Mouse (Mus musculus) forebrain, embryonic 15.5 days (tissue): ENCODE results near the gene Hivep3. TPM values are rescaled to one million over a fixed set of nuclear protein-coding genes. Genes with fewer than 3 reads are reported as not detected.

Source experiments
- ATAC-seq: fragments of 200-750 bp; cut with Nextera tagmentation; replicated peaks from 2 replicates; pipeline ENCODE4 v1.8.0; 2017; ENCODE audit warnings: mild to moderate bottlenecking, moderate TSS enrichment, moderate library complexity
- H3K27ac ChIP-seq: fragments of 300-500 bp; sonication (generic); replicated peaks from 2 replicates; pipeline ENCODE4 v1.5.1; 2015; ENCODE audit warnings: mild to moderate bottlenecking, inconsistent platforms
- H3K27me3 ChIP-seq: fragments of 300-500 bp; sonication (generic); 2 replicates; pipeline ENCODE4 v1.6.1; 2015; ENCODE audit warnings: inconsistent platforms
- H3K36me3 ChIP-seq: fragments of 300-500 bp; sonication (generic); 2 replicates; pipeline ENCODE4 v1.6.1; 2015; ENCODE audit warnings: mild to moderate bottlenecking, inconsistent platforms
- H3K4me1 ChIP-seq: fragments of 300-500 bp; sonication (generic); 2 replicates; pipeline ENCODE4 v1.6.1; 2015; ENCODE audit warnings: inconsistent platforms
- H3K4me2 ChIP-seq: fragments of 300-500 bp; sonication (generic); replicated peaks from 2 replicates; pipeline ENCODE4 v1.6.1; 2015; ENCODE audit warnings: mild to moderate bottlenecking, inconsistent platforms
- H3K4me3 ChIP-seq: fragments of 300-500 bp; sonication (generic); 2 replicates; pipeline ENCODE4 v1.5.1; 2015; ENCODE audit warnings: mild to moderate bottlenecking, inconsistent platforms
- H3K9ac ChIP-seq: fragments of 300-500 bp; sonication (generic); replicated peaks from 2 replicates; pipeline ENCODE4 v1.6.1; 2015; ENCODE audit warnings: mild to moderate bottlenecking, inconsistent platforms
- H3K9me3 ChIP-seq: fragments of 300-500 bp; sonication (generic); 2 replicates; pipeline ENCODE4 v1.6.1; 2016; ENCODE audit warnings: inconsistent platforms
- WGBS: fragments of 180-500 bp; shearing (Covaris S2); methylation state at CpG from one replicate; pipeline ENCODE4 v1.1.7; 2015; ENCODE audit warnings: mixed read lengths; 5-methylcytosine and 5-hydroxymethylcytosine counted together
- polyA plus RNA-seq: library from polyadenylated mRNA; unstranded; fragments of >200 nt; fragmentation: Nextera tagmentation; extraction: Ambion mirVana; gene quantifications from 2 replicates; pipeline ENCODE4 v1.2.1, GENCODE M21; 2015

The Hivep3 gene
- polyA plus RNA-seq, 1 experiment from 2014 or later, result 21.7 TPM

DNA sequence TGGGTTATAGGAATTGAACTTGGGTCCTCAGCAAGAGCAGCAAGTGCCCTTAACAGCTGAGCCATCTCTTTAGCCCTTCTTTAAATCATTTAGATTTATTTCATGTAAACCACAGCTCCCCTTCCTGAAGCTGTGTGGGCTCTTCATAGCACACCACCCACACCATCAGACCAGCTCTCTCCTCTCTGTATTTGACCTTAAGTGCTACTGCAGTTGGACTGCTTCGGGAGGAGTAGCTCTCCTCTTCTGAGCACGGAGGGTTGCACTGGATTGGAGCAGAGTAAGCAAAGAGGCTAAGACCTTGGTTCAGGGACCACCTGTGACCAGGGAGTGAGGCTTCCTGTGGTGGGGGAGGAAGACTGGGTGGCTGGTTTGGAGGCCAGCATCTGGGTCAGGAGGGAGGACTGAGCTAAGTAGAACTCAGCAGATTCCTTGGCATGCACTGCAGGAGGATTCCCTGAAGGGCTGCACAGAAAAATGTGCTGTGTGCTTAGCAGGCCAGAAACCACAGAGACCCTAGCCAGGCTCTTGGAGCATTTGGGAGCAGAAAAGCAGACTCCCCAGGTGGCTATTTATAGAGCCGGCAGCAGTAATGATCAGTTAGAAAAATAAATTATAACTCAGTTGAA lies 132.4 kb downstream of the Hivep3 start:
- Histone ChIP-seq H3K27ac (0 out of 2 replicates have a peak overlapping the region, but pooled peaks have one; percentile 12), H3K4me3 (no peak overlapping the region), H3K9ac (no peak overlapping the region), H3K9me3 (no peaks in the 10 kb centered on the region), H3K4me1 (peaks cover 14% of the 10 kb centered on the region), H3K4me2 (no peak overlapping the region), H3K36me3 (no peaks in the 10 kb centered on the region), H3K27me3 (no peaks in the 10 kb centered on the region)
- ATAC-seq, result no peak
- WGBS, result 71% methylated on average over 3 of the region's 3 CpGs

DNA sequence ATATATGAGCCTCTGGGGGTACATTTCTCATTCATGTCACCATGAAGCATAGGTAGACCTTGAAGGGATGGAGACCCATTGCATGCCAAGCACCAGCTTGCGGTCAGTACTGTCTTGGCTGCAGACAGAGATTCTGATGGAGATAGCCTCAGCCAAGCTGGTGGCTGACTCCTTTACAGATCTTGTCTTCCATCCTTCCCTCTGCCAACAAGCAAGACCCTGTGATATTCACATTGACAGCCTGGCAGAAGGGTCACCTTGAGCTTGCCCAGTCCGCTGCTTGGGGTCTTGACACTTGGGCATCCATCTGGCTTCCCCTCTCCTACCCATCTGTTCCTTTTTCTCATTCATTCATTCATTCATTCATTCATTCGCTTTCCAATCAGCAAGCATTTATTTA lies 133.5 kb downstream of the Hivep3 start:
- peaks cover 7% of the 10 kb centered on the region for H3K4me1 ChIP-seq
- H3K27ac ChIP-seq, result no peak overlapping the region
- no peak overlapping the region for H3K4me3 ChIP-seq
- H3K9ac ChIP-seq, result no peak overlapping the region
- no peak overlapping the region for H3K4me2 ChIP-seq
- no peaks in the 10 kb centered on the region for H3K36me3 ChIP-seq
- no peak for ATAC-seq
- H3K9me3 ChIP-seq, result no peaks in the 10 kb centered on the region
- WGBS, result 92% methylated on average over 3 of the region's 3 CpGs
- no peaks in the 10 kb centered on the region for H3K27me3 ChIP-seq

DNA sequence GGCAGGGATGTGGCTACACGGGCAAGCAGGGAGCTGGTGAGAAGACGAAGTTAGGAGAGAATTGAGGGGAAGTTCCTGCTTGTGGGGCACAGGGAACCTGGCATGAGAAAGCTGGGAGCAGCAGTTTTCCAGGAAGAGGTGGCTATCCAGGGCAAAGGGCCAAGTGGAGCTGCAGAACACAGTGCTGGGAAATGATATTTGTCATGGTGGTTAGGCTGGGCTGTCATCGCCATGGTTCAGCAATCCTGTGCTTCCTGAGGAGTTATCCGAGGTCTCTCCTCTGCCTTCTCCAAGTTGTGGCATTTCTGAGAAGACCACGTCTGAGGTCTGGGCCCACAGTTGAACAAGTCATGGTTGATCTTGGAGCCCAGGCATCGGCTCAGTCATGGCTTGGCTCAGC lies 136.8 kb downstream of the Hivep3 start:
- WGBS, result 86% methylated on average over 6 of the region's 6 CpGs
- H3K9ac ChIP-seq, result no peak overlapping the region
- ATAC-seq, result no peak
- no peaks in the 10 kb centered on the region for H3K9me3 ChIP-seq
- no peaks in the 10 kb centered on the region for H3K36me3 ChIP-seq
- peaks cover 7% of the 10 kb centered on the region for H3K4me1 ChIP-seq
- H3K4me2 ChIP-seq, result no peak overlapping the region
- no peak overlapping the region for H3K4me3 ChIP-seq
- H3K27ac ChIP-seq, result no peak overlapping the region
- no peaks in the 10 kb centered on the region for H3K27me3 ChIP-seq

DNA sequence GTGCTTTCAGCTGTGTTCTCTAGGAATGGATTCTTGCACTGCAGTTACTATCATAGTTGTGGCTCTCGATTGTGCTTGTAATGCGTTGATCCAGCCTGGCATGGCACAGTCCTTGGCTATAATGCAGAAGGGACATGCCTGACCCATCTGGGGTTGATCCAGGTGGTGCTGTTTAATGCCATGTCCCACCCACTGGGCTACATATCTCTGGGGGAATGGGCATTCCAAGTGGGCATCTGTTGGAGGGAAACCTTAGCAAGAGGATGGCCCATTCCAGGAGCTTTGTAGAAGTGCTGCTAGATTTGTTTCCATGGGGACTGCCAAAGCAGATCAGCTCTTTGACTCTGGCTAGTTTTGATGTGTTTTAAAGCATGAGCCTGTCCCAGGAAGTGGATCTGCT lies 137.9 kb downstream of the Hivep3 start:
- Histone ChIP-seq H3K27ac (no peak overlapping the region), H3K36me3 (no peaks in the 10 kb centered on the region), H3K4me3 (no peak overlapping the region), H3K9me3 (no peaks in the 10 kb centered on the region), H3K4me2 (no peak overlapping the region), H3K4me1 (peaks cover 6% of the 10 kb centered on the region), H3K9ac (no peak overlapping the region), H3K27me3 (no peaks in the 10 kb centered on the region)
- ATAC-seq, result no peak
- WGBS, result 98% methylated on average over 2 of the region's 2 CpGs

DNA sequence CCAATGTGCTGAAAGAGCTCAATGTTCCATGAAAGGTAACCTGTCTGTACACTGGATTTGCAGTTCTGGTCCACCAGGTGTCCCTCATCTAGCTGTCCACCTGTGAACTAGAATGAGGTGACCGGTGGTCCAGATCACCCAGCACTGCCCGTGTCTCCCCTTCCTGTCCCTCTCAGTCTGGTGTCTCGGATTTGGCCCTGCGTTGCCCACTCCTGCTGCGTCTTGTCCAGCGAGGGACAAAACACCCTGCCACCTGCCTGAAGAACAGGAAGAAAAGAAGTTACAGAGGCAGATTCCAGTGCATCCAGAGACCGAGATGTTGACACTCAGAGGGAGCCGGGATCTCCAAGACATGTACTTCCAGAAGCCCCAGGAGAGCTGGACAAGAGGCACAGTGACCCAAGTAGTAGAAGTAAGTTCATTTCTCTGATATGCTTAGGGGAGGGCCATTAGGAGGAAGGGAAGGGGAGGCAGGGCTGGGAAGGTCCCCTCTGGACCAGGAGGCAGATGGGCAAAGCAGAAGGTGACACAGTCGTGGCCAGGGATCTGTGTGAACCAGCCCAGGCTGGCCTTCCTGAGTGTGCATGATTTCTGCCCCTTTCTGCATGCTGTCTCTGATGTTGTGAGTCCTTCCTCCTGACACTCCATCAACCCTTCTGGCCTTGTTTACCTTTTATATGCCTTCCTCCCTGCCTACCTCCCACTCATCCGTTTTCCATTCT lies 138.4 kb downstream of the Hivep3 start:
- Histone ChIP-seq H3K27ac (no peak overlapping the region), H3K27me3 (no peaks in the 10 kb centered on the region), H3K9ac (no peak overlapping the region), H3K4me1 (peaks cover 11% of the 10 kb centered on the region), H3K4me2 (no peak overlapping the region), H3K4me3 (no peak overlapping the region), H3K9me3 (no peaks in the 10 kb centered on the region), H3K36me3 (no peaks in the 10 kb centered on the region)
- ATAC-seq, result no peak
- WGBS, result 92% methylated on average over 10 of the region's 10 CpGs

DNA sequence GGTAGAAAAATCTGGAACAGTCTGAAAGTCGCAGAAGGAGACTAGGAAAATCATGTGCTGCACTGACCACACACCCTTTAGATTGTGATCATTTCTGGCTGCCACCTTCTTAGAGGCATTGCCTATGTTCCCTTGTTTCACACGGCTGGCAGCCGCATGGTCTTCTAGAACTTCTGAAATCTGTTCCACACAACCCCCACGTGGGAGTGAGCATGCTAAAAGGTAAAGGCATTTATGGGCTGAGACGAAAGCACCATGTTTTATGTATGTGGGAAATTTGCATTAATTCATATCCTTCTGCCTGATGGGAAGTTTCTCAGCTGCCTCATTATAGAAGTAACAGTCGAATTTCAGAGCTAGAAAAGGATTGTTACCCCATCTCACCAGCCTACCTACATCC lies 140.4 kb downstream of the Hivep3 start:
- 72% methylated on average over 6 of the region's 6 CpGs for WGBS
- Histone ChIP-seq H3K9ac (no peak overlapping the region), H3K4me2 (no peak overlapping the region), H3K27me3 (no peaks in the 10 kb centered on the region), H3K27ac (peak overlapping the region; percentile 42; the same call in 1 of the 2 replicates), H3K4me1 (peaks cover 12% of the 10 kb centered on the region), H3K4me3 (no peak overlapping the region), H3K9me3 (no peaks in the 10 kb centered on the region), H3K36me3 (no peaks in the 10 kb centered on the region)
- no peak for ATAC-seq

DNA sequence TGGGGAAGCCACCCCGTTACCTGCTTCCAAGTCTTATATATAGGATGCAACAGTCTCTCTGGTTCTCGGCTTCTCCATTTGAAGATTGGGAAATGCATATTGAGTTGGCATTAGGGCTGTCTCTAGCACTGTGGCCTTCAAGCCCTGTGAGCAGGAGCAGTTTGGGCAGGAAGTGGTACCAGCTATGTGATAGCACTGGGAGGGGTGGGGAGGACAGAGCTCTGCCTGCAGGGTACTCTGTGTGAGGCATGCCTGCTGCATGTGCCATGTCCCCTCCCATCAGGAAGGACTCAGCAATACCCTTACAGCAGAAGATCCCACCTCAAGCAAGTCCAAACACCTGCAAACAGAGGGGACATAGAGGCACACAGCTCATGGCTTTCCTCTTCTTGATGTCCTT lies 142.0 kb downstream of the Hivep3 start:
- H3K36me3 ChIP-seq, result no peaks in the 10 kb centered on the region
- no peak overlapping the region for H3K9ac ChIP-seq
- no peaks in the 10 kb centered on the region for H3K9me3 ChIP-seq
- 98% methylated on average over 2 of the region's 2 CpGs for WGBS
- no peak for ATAC-seq
- peaks cover 17% of the 10 kb centered on the region for H3K4me1 ChIP-seq
- no peaks in the 10 kb centered on the region for H3K27me3 ChIP-seq
- H3K27ac ChIP-seq, result no peak overlapping the region
- no peak overlapping the region for H3K4me2 ChIP-seq
- no peak overlapping the region for H3K4me3 ChIP-seq

DNA sequence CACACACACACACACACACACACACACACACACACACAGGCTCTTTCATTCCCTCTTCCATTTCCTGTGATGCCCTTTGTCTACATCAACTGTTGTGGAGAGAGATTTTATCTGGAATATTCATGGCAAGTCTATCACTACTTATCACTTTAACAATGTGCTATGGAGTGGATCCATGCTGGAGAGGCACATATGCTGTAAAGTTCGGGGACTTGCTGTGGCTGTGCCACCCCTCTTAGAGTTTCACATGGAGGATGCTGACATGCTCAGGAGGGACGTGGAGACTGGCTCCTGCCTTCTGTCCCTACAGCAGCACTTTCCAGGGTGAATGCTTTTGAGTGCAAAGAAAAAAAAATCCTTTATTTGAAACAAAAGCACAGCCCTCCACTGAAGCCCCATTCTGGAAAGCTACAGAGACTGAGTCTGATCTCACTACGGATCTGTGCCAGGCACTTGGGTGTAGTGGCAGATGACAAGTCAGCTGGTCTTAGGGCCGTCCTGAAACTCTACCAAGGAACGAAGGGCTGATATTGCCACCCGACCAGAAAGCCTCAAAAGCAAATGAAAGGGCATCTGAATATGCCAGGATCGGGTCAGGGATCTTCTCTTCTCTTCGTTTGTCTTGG lies 143.1 kb downstream of the Hivep3 start:
- peaks cover 17% of the 10 kb centered on the region for H3K4me1 ChIP-seq
- peak overlapping the region; percentile 69 for H3K27ac ChIP-seq
- ATAC-seq, result peak; percentile 70
- H3K9me3 ChIP-seq, result no peaks in the 10 kb centered on the region
- H3K27me3 ChIP-seq, result no peaks in the 10 kb centered on the region
- WGBS, result 35% methylated on average over 8 of the region's 8 CpGs
- no peak overlapping the region for H3K4me2 ChIP-seq
- no peak overlapping the region for H3K9ac ChIP-seq
- H3K4me3 ChIP-seq, result no peak overlapping the region
- no peaks in the 10 kb centered on the region for H3K36me3 ChIP-seq

DNA sequence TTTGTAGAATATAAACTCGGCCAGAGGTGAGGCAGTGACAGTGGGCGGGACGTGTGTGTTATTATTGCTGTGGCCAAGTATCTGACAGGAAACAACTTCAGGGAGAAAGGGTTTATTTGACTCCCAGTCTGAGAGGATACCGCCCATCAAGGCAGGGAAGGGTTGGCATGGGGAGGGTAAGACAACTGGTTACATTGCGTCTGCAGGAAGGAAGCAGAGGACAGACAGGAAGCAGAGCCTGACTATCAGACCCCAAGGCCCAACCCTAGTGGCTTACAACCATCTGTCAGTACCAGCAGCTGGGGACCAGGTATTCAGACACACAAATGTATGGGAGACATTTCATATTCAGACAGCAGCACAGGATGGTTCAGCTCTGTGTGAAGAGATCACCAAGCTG lies 144.6 kb downstream of the Hivep3 start:
- no peak overlapping the region for H3K4me2 ChIP-seq
- H3K27ac ChIP-seq, result no peak overlapping the region
- H3K4me3 ChIP-seq, result no peak overlapping the region
- no peaks in the 10 kb centered on the region for H3K9me3 ChIP-seq
- H3K27me3 ChIP-seq, result no peaks in the 10 kb centered on the region
- WGBS, result 86% methylated on average over 5 of the region's 5 CpGs
- no peaks in the 10 kb centered on the region for H3K36me3 ChIP-seq
- H3K9ac ChIP-seq, result no peak overlapping the region
- ATAC-seq, result no peak
- peaks cover 17% of the 10 kb centered on the region for H3K4me1 ChIP-seq

DNA sequence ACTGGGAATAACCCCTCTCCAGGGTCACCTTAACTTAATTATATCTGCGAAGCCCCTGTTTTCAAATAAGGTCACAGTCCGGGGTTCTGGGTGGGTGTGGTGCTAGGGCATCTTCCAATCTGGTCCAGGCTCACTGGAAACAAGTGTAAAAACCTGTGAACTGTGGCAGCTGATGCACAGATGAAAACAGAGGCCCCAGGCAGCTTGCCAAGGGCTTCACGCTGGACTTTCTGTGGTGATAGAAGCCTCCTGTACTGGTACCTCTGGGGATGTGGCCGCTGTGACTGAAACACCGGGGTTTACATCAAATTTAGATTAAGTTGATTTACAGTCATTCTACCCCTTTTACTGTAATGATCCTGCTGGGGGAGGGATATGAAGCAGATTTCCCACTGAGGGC lies 146.1 kb downstream of the Hivep3 start:
- Histone ChIP-seq H3K27me3 (no peaks in the 10 kb centered on the region), H3K4me2 (no peak overlapping the region), H3K4me3 (no peak overlapping the region), H3K36me3 (no peaks in the 10 kb centered on the region), H3K9ac (no peak overlapping the region), H3K27ac (no peak overlapping the region), H3K9me3 (no peaks in the 10 kb centered on the region), H3K4me1 (peaks cover 17% of the 10 kb centered on the region)
- ATAC-seq, result no peak
- WGBS, result 62% methylated on average over 5 of the region's 5 CpGs

DNA sequence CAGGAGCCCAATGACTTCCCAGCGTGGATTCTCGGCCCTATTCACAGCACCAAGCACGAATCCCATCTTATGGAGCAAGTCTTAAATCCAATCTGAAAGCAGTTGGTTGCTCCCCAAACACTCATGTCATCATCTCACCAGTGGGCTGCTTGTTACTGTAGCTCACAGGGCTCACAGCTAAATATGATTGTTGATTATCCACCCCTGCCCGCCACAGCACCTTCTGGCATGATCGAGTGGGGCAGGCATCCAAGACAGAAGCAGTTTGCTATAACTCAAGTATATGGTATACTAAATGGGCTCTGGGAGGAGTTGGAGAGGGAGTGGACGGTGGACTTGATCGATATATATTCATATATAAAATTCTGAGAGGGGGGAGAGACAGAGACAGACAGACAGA lies 146.7 kb downstream of the Hivep3 start:
- H3K9me3 ChIP-seq, result no peaks in the 10 kb centered on the region
- no peak overlapping the region for H3K27ac ChIP-seq
- H3K36me3 ChIP-seq, result no peaks in the 10 kb centered on the region
- peaks cover 17% of the 10 kb centered on the region for H3K4me1 ChIP-seq
- H3K4me2 ChIP-seq, result no peak overlapping the region
- no peaks in the 10 kb centered on the region for H3K27me3 ChIP-seq
- WGBS, result 89% methylated on average over 7 of the region's 7 CpGs
- no peak overlapping the region for H3K9ac ChIP-seq
- no peak for ATAC-seq
- no peak overlapping the region for H3K4me3 ChIP-seq

DNA sequence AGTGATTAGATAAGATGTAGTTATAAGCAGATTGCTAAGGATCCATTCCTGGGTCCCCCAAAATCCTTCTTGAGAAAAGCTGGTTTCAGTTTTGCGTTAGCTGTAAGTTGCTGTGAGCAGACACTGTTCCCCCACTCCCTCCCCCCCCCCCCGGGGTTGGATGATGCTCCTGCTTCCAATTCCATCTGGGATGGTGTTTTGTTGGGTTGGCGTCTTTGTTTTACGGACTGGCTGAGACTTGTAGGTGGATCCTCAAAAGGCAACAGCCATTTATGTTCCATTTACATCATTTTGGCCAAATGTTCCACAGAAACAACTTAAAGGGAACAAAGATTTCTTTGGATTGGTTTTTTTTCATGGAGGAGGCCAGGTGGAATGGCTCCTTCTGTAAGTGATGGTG lies 147.7 kb downstream of the Hivep3 start:
- Histone ChIP-seq H3K4me3 (no peak overlapping the region), H3K9ac (no peak overlapping the region), H3K27ac (no peak overlapping the region), H3K4me2 (no peak overlapping the region), H3K27me3 (no peaks in the 10 kb centered on the region), H3K4me1 (peaks cover 12% of the 10 kb centered on the region), H3K36me3 (no peaks in the 10 kb centered on the region), H3K9me3 (no peaks in the 10 kb centered on the region)
- no peak for ATAC-seq
- 84% methylated on average over 4 of the region's 4 CpGs for WGBS
